Mouse (Mus musculus) layer of hippocampus, adult 2 months (tissue): ENCODE measurements around the gene Sos1. TPM values are rescaled to one million over a fixed set of nuclear protein-coding genes. Genes with fewer than 3 reads are reported as not detected.
"Not testable (repeated sequence)": the region's sequence is repeated elsewhere in the genome, so short reads cannot be mapped to it uniquely, and the experiment has no call there.

ENCODE experiments used
- DNase-seq, 2 experiments: peaks; one replicate each; pipeline ENCODE4 v3.0.0; 2022; ENCODE audit warnings: low spot score in 2 of 2
- H3K27ac ChIP-seq: fragments of 200-600 bp; 2 replicates; pipeline ENCODE4 v1.8.1; 2022
- H3K4me3 ChIP-seq: fragments of 200-600 bp; 2 replicates; pipeline ENCODE4 v1.8.1; 2022; ENCODE audit warnings: mild to moderate bottlenecking
- CTCF ChIP-seq: fragments of 200-600 bp; conservative IDR thresholded peaks from 2 replicates; pipeline ENCODE4 v1.8.1; 2022; ENCODE audit warnings: antibody characterized with exemption, mild to moderate bottlenecking, moderate library complexity
- total RNA-seq, 2 experiments: library from RNA; stranded (reverse); gene quantifications; 2 replicates each; pipeline ENCODE4 v1.2.3; 2021

The Sos1 gene
- total RNA-seq, 2 experiments from 2014 or later: 35.2 to 36.8 TPM

- no peak for TF ChIP-seq CTCF
- H3K27ac ChIP-seq: peak overlapping the region; percentile 76
Observed at GRCm38 (mm10) chr17:80427966-80428365, 52.3 kb downstream of the Sos1 start.

DNA sequence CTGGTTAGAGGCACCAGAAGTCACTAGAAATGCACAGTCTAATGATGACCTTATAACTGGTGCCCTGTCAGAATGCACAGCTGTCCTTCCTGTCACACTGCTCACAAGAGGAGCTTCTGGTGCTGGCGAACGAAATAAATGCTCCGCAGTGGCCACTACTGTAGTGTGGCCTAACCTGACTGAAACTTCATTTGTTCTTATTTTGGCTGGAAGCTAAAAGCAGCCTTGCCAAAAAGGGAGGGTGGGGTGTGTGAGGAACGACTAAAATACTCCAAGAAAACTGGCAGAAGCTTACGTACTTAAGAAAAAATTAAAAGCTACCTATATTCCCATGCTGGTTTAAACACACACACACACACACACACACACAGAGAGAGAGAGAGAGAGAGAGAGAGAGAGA is 53.4 kb downstream of the Sos1 start:
- TF ChIP-seq CTCF: no peak
- Histone ChIP-seq H3K27ac (peak overlapping the region; percentile 36; the same call in 1 of the 2 replicates), H3K4me3 (no peak overlapping the region)
- DNase-seq: no peak

More at GRCm38 (mm10) chr17:80427966-80428365, 52.3 kb downstream of the Sos1 start:
- no peak for DNase-seq
- no peak overlapping the region for H3K4me3 ChIP-seq

DNA sequence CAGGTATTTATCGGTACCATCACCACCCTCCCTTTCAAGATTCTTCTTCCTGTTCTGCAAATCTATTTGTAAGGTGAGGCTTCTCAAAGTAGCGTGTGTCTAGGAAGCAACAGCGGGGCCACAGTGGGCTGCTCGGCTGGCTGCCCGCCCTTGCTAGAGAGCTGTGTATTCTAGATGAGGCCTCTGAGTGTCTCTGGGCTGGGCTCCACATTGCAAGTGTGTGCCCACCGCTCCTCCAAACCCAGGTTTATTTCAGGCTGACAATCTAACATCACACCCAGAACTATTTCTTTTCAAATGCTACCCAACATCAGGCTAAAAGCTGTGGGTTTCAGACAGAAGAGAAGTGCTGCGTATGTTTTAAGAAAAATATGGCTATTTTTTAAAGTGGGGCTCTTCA is 54.1 kb downstream of the Sos1 start:
- no peak for TF ChIP-seq CTCF
- Histone ChIP-seq H3K27ac (peak overlapping the region; percentile 36; the same call in 1 of the 2 replicates), H3K4me3 (no peak overlapping the region)
- no peak for DNase-seq

- Histone ChIP-seq H3K4me3 (no peak overlapping the region), H3K27ac (no peak overlapping the region)
- TF ChIP-seq CTCF: no peak
- no peak for DNase-seq
Observed at GRCm38 (mm10) chr17:80420998-80421397, 59.3 kb downstream of the Sos1 start.

DNA sequence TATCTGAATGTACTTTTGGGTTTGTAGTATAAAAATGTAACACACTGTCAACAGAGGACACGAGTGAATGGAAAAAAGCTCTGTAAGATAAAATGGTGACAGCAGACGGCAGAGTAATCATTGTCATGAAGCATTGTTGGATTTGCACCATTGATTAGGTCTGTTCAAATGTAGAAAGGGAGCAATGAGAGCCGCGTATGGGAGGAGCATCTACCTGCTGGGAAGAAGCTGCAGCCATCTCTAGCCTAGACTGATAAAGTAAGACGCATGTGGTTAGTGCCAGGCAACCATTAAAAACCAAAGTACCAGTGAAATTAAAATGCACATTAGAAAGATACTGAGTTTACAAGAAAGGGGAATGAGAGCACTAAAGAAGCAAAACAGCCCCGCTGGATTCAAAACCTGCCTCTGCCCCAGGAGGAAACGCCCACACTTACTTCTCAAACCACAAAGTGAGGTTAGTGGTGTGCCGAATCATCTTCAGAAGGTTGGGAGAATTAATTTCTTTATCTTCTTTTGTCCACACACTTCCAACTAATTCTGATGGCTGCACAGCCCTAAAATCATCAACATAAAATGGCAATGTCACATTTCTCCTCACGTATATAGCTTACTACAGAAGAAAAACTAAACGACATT is 61.6 kb downstream of the Sos1 start:
- TF ChIP-seq CTCF: no peak
- DNase-seq: no peak
- H3K4me3 ChIP-seq: no peak overlapping the region
- H3K27ac ChIP-seq: no peak overlapping the region

- H3K27ac ChIP-seq: no peak overlapping the region
- no peak for DNase-seq
- H3K4me3 ChIP-seq: no peak overlapping the region
- peak; percentile 72 for TF ChIP-seq CTCF
Observed at GRCm38 (mm10) chr17:80411182-80411581, 69.1 kb downstream of the Sos1 start.

- no peak overlapping the region for H3K27ac ChIP-seq
- H3K4me3 ChIP-seq: no peak overlapping the region
- TF ChIP-seq CTCF: no peak
- DNase-seq: no peak
Observed at GRCm38 (mm10) chr17:80398243-80398642, 82.0 kb downstream of the Sos1 start.

DNA sequence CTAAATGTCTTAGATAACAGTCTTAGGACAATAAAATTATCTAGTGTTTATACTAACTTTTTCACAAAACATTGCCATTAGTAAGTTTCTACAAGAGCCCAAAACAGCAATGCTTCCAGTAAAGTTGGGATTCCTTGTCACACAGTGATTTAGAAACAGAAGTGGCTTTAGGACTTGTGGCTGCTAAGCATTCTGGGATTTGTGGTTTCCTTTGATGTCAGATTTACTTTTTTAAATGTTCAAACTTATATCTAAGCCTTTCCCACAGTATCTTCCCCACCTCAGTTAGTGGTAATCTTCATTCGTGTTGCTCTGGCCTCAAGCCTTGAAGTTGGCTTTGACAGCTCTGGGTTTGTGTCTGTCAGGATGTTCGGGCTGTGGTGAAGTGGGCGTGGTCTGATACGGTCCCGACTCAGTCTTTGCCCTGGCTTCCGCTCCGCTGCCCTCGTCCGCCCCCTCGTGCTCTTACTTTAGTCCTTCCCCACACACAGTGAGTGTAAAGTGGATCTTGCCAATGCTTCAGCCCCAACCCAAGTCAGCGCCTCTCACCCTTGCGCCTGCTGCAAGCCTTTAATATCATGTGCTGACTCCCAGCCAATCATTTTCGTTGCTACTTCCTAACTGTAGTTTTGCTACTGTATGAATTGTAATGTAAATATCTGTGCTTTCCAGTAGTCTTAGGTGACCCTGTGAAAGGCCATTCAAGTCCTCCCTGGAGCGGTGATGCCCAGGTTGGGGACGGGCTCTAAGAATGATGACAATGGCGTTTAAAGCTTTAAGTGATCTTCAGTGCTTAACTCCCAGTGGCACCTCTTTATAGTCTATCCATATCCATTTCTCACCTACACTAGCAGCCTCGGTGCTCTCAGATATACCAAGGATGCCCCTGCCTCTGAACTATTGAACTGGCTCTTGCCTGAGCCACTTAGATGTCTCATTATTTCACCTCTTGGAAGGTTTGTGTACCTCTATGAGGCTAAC is 88.5 kb downstream of the Sos1 start:
- TF ChIP-seq CTCF: peak; percentile 29
- no peak for DNase-seq
- peak overlapping the region; percentile 62 for H3K4me3 ChIP-seq
- H3K27ac ChIP-seq: no peak overlapping the region

GRCm38 (mm10) chr17:80390024-80390423 is 90.2 kb downstream of the Sos1 start:
- no peak for TF ChIP-seq CTCF
- Histone ChIP-seq H3K4me3 (no peak overlapping the region), H3K27ac (no peak overlapping the region)
- DNase-seq: no peak

GRCm38 (mm10) chr17:80385671-80386070 is 94.6 kb downstream of the Sos1 start:
- DNase-seq: no peak
- Histone ChIP-seq H3K27ac (no peak overlapping the region), H3K4me3 (no peak overlapping the region)
- TF ChIP-seq CTCF: no peak

- DNase-seq, H3K27ac ChIP-seq, H3K4me3 ChIP-seq: not testable (repeated sequence)
Observed at GRCm38 (mm10) chr17:80378386-80378785, 101.9 kb downstream of the Sos1 start.

GRCm38 (mm10) chr17:80373726-80374096 is 106.5 kb downstream of the Sos1 start:
- TF ChIP-seq CTCF: no peak
- DNase-seq: peak in 1 of 2 experiments; percentile 12
- peak overlapping the region; percentile 78 for H3K4me3 ChIP-seq
- peak overlapping the region; percentile 88 for H3K27ac ChIP-seq

DNA sequence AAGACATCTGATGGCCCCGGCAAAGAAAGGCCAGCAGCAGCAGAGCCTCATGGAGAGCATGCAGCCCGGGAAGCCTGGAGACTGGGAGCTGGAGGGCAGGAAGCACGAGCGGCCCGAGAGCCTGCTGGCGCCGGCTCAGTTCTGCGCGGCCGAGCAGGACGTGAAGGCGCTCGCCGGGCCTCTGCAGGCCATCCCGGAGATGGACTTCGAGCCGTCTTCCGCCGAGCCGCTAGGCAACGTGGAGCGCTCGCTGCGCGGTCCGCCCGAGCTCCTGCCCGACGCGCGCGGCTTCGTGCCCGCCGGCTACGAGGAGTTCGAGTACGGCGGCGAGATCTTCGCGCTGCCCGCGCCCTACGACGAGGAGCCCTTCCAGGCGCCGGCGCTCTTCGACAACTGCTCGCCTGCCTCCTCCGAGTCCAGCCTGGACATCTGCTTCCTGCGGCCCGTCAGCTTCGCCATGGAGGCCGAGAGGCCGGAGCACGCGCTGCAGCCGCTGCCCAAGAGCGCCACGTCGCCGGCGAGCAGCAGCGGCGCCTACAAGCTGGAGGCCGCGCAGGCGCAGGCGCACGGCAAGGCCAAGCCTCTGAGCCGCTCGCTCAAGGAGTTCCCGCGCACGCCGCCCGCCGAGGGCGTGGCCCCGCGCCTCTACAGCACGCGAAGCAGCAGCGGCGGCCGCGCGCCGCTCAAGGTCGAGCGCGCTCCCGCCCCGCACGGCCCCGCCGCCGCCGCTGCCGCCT is 107.1 kb downstream of the Sos1 start, which contains the start of gene Gm10190:
Gm10190 (minus strand) TSS at position 553 of the 737 bp plus-strand sequence.
- peak within 1 kb of the TSS; percentile 92 for H3K27ac ChIP-seq
- peak within 1 kb of the TSS; percentile 78 for H3K4me3 ChIP-seq
- peak; percentile 81 to 86 for DNase-seq
- TF ChIP-seq CTCF: 0 out of 2 replicates have a peak, but pooled peaks have one; percentile 4
